Mouse (Mus musculus) myocyte (in vitro differentiated cells): ENCODE measurements at regions not wholly inside any gene's neighbourhood (a gene's known extent, or its start where the extent isn't known, plus 50 kb on each side); places are given as distances from the start of the nearest gene placed in this dataset.

Experiments used
- H3K27me3 ChIP-seq: one replicate; pipeline ENCODE4 v1.6.1; 2011; ENCODE audit not compliant: control insufficient read depth, insufficient read depth, insufficient read length
- H3K36me3 ChIP-seq: one replicate; pipeline ENCODE4 v1.6.1; 2011; ENCODE audit not compliant: control insufficient read depth, insufficient read depth
- H3K4me2 ChIP-seq: one replicate; pipeline ENCODE4 v1.6.1; 2011; ENCODE audit warnings: low read depth, control low read depth
- H3K4me3 ChIP-seq: one replicate; pipeline ENCODE4 v1.5.1; 2011; ENCODE audit warnings: mild to moderate bottlenecking, control low read depth, moderate library complexity
- H3K79me2 ChIP-seq: one replicate; pipeline ENCODE4 v1.6.1; 2011; ENCODE audit not compliant: control insufficient read depth, insufficient read depth
- H3ac ChIP-seq: one replicate; pipeline ENCODE4 v1.6.1; 2011; ENCODE audit not compliant: control insufficient read depth, insufficient read length
- CEBPB ChIP-seq: IDR thresholded peaks from 2 replicates; pipeline ENCODE4 v1.6.1; 2011; ENCODE audit warnings: mild to moderate bottlenecking, moderate library complexity; ENCODE audit not compliant: poor library complexity, insufficient read depth, severe bottlenecking
- E2F4 ChIP-seq: IDR thresholded peaks from one replicate; pipeline ENCODE4 v1.6.1; 2011; ENCODE audit warnings: mild to moderate bottlenecking, control low read depth, moderate library complexity; ENCODE audit not compliant: insufficient read depth
- MAX ChIP-seq: IDR thresholded peaks from one replicate; pipeline ENCODE4 v1.6.1; 2011; ENCODE audit warnings: low read depth, mild to moderate bottlenecking, control low read depth
- MYOD1 ChIP-seq, 3 experiments: IDR thresholded peaks; one replicate each; pipeline ENCODE4 v1.6.1; 2011; ENCODE audit warnings: control low read depth in 2 of 3, low read depth in 2 of 3, mild to moderate bottlenecking in 2 of 3, moderate library complexity in 1 of 3; ENCODE audit not compliant: insufficient read length in 2 of 3, control insufficient read depth in 1 of 3
- MYOG ChIP-seq, 3 experiments: IDR thresholded peaks; one replicate each; pipeline ENCODE4 v1.6.1; 2011; ENCODE audit warnings: control low read depth in 2 of 3, low read depth in 2 of 3, mild to moderate bottlenecking in 2 of 3; ENCODE audit not compliant: insufficient read length in 2 of 3, control insufficient read depth in 1 of 3, insufficient read depth in 1 of 3
- POLR2A ChIP-seq: IDR thresholded peaks from one replicate; pipeline ENCODE4 v1.6.1; 2011; ENCODE audit warnings: low read depth, mild to moderate bottlenecking, control low read depth, moderate library complexity; ENCODE audit not compliant: insufficient read length
- POLR2AphosphoS2 ChIP-seq: IDR thresholded peaks from one replicate; pipeline ENCODE4 v1.6.1; 2011; ENCODE audit warnings: low read depth, control low read depth; ENCODE audit not compliant: insufficient read length
- REST ChIP-seq: IDR thresholded peaks from one replicate; pipeline ENCODE4 v1.6.1; 2011; ENCODE audit warnings: mild to moderate bottlenecking, control low read depth, moderate library complexity; ENCODE audit not compliant: insufficient read depth, insufficient read length
- SRF ChIP-seq: IDR thresholded peaks from one replicate; pipeline ENCODE4 v1.6.1; 2011; ENCODE audit warnings: low read depth; ENCODE audit not compliant: control insufficient read depth, insufficient read length
- TCF12 ChIP-seq: IDR thresholded peaks from one replicate; pipeline ENCODE4 v1.6.1; 2011; ENCODE audit warnings: mild to moderate bottlenecking, control low read depth; ENCODE audit not compliant: poor library complexity, insufficient read depth, severe bottlenecking
- TCF3 ChIP-seq: IDR thresholded peaks from one replicate; pipeline ENCODE4 v1.6.1; 2011; ENCODE audit warnings: low read depth, control low read depth; ENCODE audit not compliant: insufficient read length
- USF1 ChIP-seq: IDR thresholded peaks from one replicate; pipeline ENCODE4 v1.6.1; 2011; ENCODE audit warnings: low read depth, mild to moderate bottlenecking, control low read depth, moderate library complexity

- TF ChIP-seq CEBPB (no peak), MYOD1 (IDR thresholded peaks at IDR 0.05; ENCODE audit: control insufficient read depth in 1 of 3, insufficient read length in 2 of 3, low read depth in 2 of 3) (no peak), POLR2AphosphoS2 (no peak)
- H3K4me2 ChIP-seq: peak overlapping the region; percentile 60
- no peak overlapping the region for H3K4me3 ChIP-seq
- no peaks in the 10 kb centered on the region for H3K36me3 ChIP-seq
- no peaks in the 10 kb centered on the region for H3K79me2 ChIP-seq
- no peaks in the 10 kb centered on the region for H3K27me3 ChIP-seq
- no peak overlapping the region for H3ac ChIP-seq
These were observed 404.7 kb downstream of the Pla2g4a start for GRCm38 (mm10) chr1:149556381-149556780.

GRCm38 (mm10) chr1:149555355-149556007 is 405.6 kb downstream of the Pla2g4a start:
- TF ChIP-seq MAX (no peak), MYOG (IDR thresholded peaks at IDR 0.05; ENCODE audit: control insufficient read depth in 1 of 3, insufficient read depth in 1 of 3, insufficient read length in 2 of 3, low read depth in 2 of 3) (no peak), SRF (no peak), POLR2A (no peak), POLR2AphosphoS2 (no peak), TCF12 (no peak), CEBPB (no peak), REST (no peak), MYOD1 (IDR thresholded peaks at IDR 0.05; ENCODE audit: control insufficient read depth in 1 of 3, insufficient read length in 2 of 3, low read depth in 2 of 3) (no peak), USF1 (no peak)

GRCm38 (mm10) chr1:149546076-149546475 is 415.0 kb downstream of the Pla2g4a start:
- Histone ChIP-seq H3K36me3 (no peaks in the 10 kb centered on the region), H3K27me3 (no peaks in the 10 kb centered on the region), H3K4me3 (no peak overlapping the region), H3K4me2 (no peak overlapping the region), H3ac (no peak overlapping the region), H3K79me2 (no peaks in the 10 kb centered on the region)
- no peak for TF ChIP-seq MYOG (IDR thresholded peaks at IDR 0.05; ENCODE audit: control insufficient read depth in 1 of 3, insufficient read depth in 1 of 3, insufficient read length in 2 of 3, low read depth in 2 of 3)
- no peak for TF ChIP-seq MYOD1 (IDR thresholded peaks at IDR 0.05; ENCODE audit: control insufficient read depth in 1 of 3, insufficient read length in 2 of 3, low read depth in 2 of 3)
- no peak for TF ChIP-seq SRF
- no peak for TF ChIP-seq MAX
- TF ChIP-seq TCF12: no peak
- no peak for TF ChIP-seq POLR2AphosphoS2
- no peak for TF ChIP-seq CEBPB
- TF ChIP-seq TCF3: no peak
- no peak for TF ChIP-seq E2F4
- TF ChIP-seq POLR2A: no peak
- no peak for TF ChIP-seq REST
- TF ChIP-seq USF1: no peak

More at GRCm38 (mm10) chr1:149555355-149556007, 405.6 kb downstream of the Pla2g4a start:
- no peaks in the 10 kb centered on the region for H3K79me2 ChIP-seq
- no peaks in the 10 kb centered on the region for H3K36me3 ChIP-seq
- no peak overlapping the region for H3K4me3 ChIP-seq
- no peaks in the 10 kb centered on the region for H3K27me3 ChIP-seq
- H3K4me2 ChIP-seq: no peak overlapping the region
- H3ac ChIP-seq: no peak overlapping the region

- no peaks in the 10 kb centered on the region for H3K36me3 ChIP-seq
- no peak for TF ChIP-seq MYOD1 (IDR thresholded peaks at IDR 0.05; ENCODE audit: control insufficient read depth in 1 of 3, insufficient read length in 2 of 3, low read depth in 2 of 3)
- TF ChIP-seq CEBPB: no peak
- TF ChIP-seq TCF3: no peak
- TF ChIP-seq SRF: no peak
- TF ChIP-seq MYOG (IDR thresholded peaks at IDR 0.05; ENCODE audit: control insufficient read depth in 1 of 3, insufficient read depth in 1 of 3, insufficient read length in 2 of 3, low read depth in 2 of 3): no peak
- TF ChIP-seq POLR2A: no peak
- no peak for TF ChIP-seq USF1
- no peak for TF ChIP-seq TCF12
- TF ChIP-seq REST: no peak
- no peak for TF ChIP-seq E2F4
- no peak for TF ChIP-seq POLR2AphosphoS2
- no peak for TF ChIP-seq MAX
- H3K79me2 ChIP-seq: no peaks in the 10 kb centered on the region
- H3ac ChIP-seq: no peak overlapping the region
- H3K4me2 ChIP-seq: no peak overlapping the region
- H3K27me3 ChIP-seq: no peaks in the 10 kb centered on the region
- no peak overlapping the region for H3K4me3 ChIP-seq
These were observed 419.7 kb downstream of the Pla2g4a start for GRCm38 (mm10) chr1:149541386-149541785.

GRCm38 (mm10) chr1:149533651-149534050 is 427.4 kb downstream of the Pla2g4a start:
- Histone ChIP-seq H3ac (no peak overlapping the region), H3K4me2 (no peak overlapping the region), H3K4me3 (no peak overlapping the region), H3K79me2 (no peaks in the 10 kb centered on the region), H3K36me3 (no peaks in the 10 kb centered on the region), H3K27me3 (no peaks in the 10 kb centered on the region)
- TF ChIP-seq MYOG (IDR thresholded peaks at IDR 0.05; ENCODE audit: control insufficient read depth in 1 of 3, insufficient read depth in 1 of 3, insufficient read length in 2 of 3, low read depth in 2 of 3): no peak
- TF ChIP-seq REST: no peak
- TF ChIP-seq USF1: no peak
- TF ChIP-seq E2F4: no peak
- no peak for TF ChIP-seq TCF12
- TF ChIP-seq POLR2AphosphoS2: no peak
- no peak for TF ChIP-seq MYOD1 (IDR thresholded peaks at IDR 0.05; ENCODE audit: control insufficient read depth in 1 of 3, insufficient read length in 2 of 3, low read depth in 2 of 3)
- TF ChIP-seq CEBPB: no peak
- no peak for TF ChIP-seq POLR2A
- no peak for TF ChIP-seq TCF3
- no peak for TF ChIP-seq MAX
- no peak for TF ChIP-seq SRF
